Mouse (Mus musculus) MEL (cell line): ENCODE results near the gene Fis1. TPM values are rescaled to one million over a fixed set of nuclear protein-coding genes. Genes with fewer than 3 reads are reported as not detected.

Experiments used
- DNase-seq: peaks from one replicate; pipeline ENCODE4 v3.0.0; 2011; ENCODE audit warnings: low read depth, low spot score
- H3K27ac ChIP-seq: 2 replicates; pipeline ENCODE4 v1.5.1; 2012; ENCODE audit warnings: low read depth, mild to moderate bottlenecking, control low read depth, low read length, moderate library complexity; ENCODE audit not compliant: control insufficient read depth
- H3K27me3 ChIP-seq, 2 experiments: fragments of 150-350 bp in 1 of 2; sonication (generic) in 1 of 2; 2 replicates each; pipeline ENCODE4 v1.6.1; 2012; ENCODE audit warnings: low read length in 2 of 2, mild to moderate bottlenecking in 2 of 2, improper control_type of control experiment in 1 of 2, moderate library complexity in 1 of 2; ENCODE audit not compliant: insufficient read depth in 2 of 2, control insufficient read depth in 1 of 2
- H3K36me3 ChIP-seq, 2 experiments: 2 replicates each; pipeline ENCODE4 v1.6.1; 2012 to 2014; ENCODE audit warnings: low read length in 2 of 2, improper control_type of control experiment in 1 of 2, inconsistent platforms in 1 of 2, mild to moderate bottlenecking in 1 of 2; ENCODE audit not compliant: insufficient read depth in 2 of 2, control insufficient read depth in 1 of 2
- H3K4me1 ChIP-seq, 2 experiments: fragments of 150-350 bp in 1 of 2; sonication (generic) in 1 of 2; 2 replicates each; pipeline ENCODE4 v1.6.1; 2012; ENCODE audit warnings: low read length in 2 of 2, improper control_type of control experiment in 1 of 2, mild to moderate bottlenecking in 1 of 2; ENCODE audit not compliant: insufficient read depth in 2 of 2, control insufficient read depth in 1 of 2
- H3K4me3 ChIP-seq, 2 experiments: fragments of 150-350 bp in 1 of 2; sonication (generic) in 1 of 2; 2 replicates each; pipeline ENCODE4 v1.5.1; 2012; ENCODE audit warnings: low read depth in 2 of 2, low read length in 2 of 2, mild to moderate bottlenecking in 2 of 2, moderate library complexity in 2 of 2, control low read depth in 1 of 2, improper control_type of control experiment in 1 of 2; ENCODE audit not compliant: control insufficient read depth in 1 of 2, insufficient read depth in 1 of 2
- H3K79me2 ChIP-seq: 2 replicates; pipeline ENCODE4 v1.6.1; 2012; ENCODE audit warnings: mild to moderate bottlenecking, low read length, moderate library complexity; ENCODE audit not compliant: control insufficient read depth, poor library complexity, insufficient read depth
- H3K9ac ChIP-seq: 2 replicates; pipeline ENCODE4 v1.6.1; 2012; ENCODE audit warnings: low read depth, mild to moderate bottlenecking, control low read depth, low read length, moderate library complexity; ENCODE audit not compliant: control insufficient read depth, poor library complexity, severe bottlenecking
- H3K9me3 ChIP-seq: fragments of 150-350 bp; sonication (generic); replicated peaks from 2 replicates; pipeline ENCODE4 v1.6.1; 2012; ENCODE audit warnings: mild to moderate bottlenecking, low read length, improper control_type of control experiment, moderate library complexity; ENCODE audit not compliant: insufficient read depth
- BHLHE40 ChIP-seq: IDR thresholded peaks from 2 replicates; pipeline ENCODE4 v1.6.1; 2012; ENCODE audit warnings: low read depth, mild to moderate bottlenecking, inconsistent platforms, low read length, improper control_type of control experiment, borderline replicate concordance
- CHD2 ChIP-seq: IDR thresholded peaks from 2 replicates; pipeline ENCODE4 v1.6.1; 2011; ENCODE audit warnings: low read length, improper control_type of control experiment
- CTCF ChIP-seq, 3 experiments: IDR thresholded peaks in 2 of 3; conservative IDR thresholded peaks in 1 of 3; 2 replicates each; pipeline ENCODE4 v1.5.1; 2011 to 2012; ENCODE audit warnings: low read length in 3 of 3, low read depth in 2 of 3, mild to moderate bottlenecking in 2 of 3, improper control_type of control experiment in 1 of 3, inconsistent platforms in 1 of 3, mixed read lengths in 1 of 3, moderate library complexity in 1 of 3; ENCODE audit not compliant: control insufficient read depth in 1 of 3, insufficient read depth in 1 of 3, poor library complexity in 1 of 3, severe bottlenecking in 1 of 3
- E2F4 ChIP-seq: IDR thresholded peaks from 2 replicates; pipeline ENCODE4 v1.6.1; 2011; ENCODE audit warnings: low read depth, low read length, improper control_type of control experiment, borderline replicate concordance
- EP300 ChIP-seq, 2 experiments: IDR thresholded peaks; 2 replicates each; pipeline ENCODE4 v1.6.1; 2011; ENCODE audit warnings: improper control_type of control experiment in 2 of 2, low read length in 2 of 2, low read depth in 1 of 2, mild to moderate bottlenecking in 1 of 2
- GATA1 ChIP-seq: IDR thresholded peaks from 2 replicates; pipeline ENCODE4 v1.6.1; 2011; ENCODE audit warnings: low read depth, low read length, improper control_type of control experiment
- HCFC1 ChIP-seq: IDR thresholded peaks from 2 replicates; pipeline ENCODE4 v1.6.1; 2012; ENCODE audit warnings: low read depth, mild to moderate bottlenecking, inconsistent platforms, low read length, improper control_type of control experiment, moderate library complexity
- KAT2A ChIP-seq: conservative IDR thresholded peaks from 2 replicates; pipeline ENCODE4 v1.6.1; 2012; ENCODE audit warnings: low read depth, low read length, improper control_type of control experiment, inconsistent platforms
- MAZ ChIP-seq: IDR thresholded peaks from 2 replicates; pipeline ENCODE4 v1.6.1; 2012; ENCODE audit warnings: low read depth, mild to moderate bottlenecking, inconsistent platforms, low read length, improper control_type of control experiment
- MEF2A ChIP-seq: IDR thresholded peaks from 2 replicates; pipeline ENCODE4 v1.6.1; 2014; ENCODE audit warnings: low read depth, mild to moderate bottlenecking, inconsistent platforms, low read length, improper control_type of control experiment; ENCODE audit not compliant: poor library complexity, insufficient replicate concordance, severe bottlenecking; ENCODE audit errors: extremely low read depth
- NRF1 ChIP-seq: IDR thresholded peaks from 2 replicates; pipeline ENCODE4 v1.6.1; 2014; ENCODE audit warnings: low read depth, mild to moderate bottlenecking, inconsistent platforms, low read length, improper control_type of control experiment, moderate library complexity; ENCODE audit not compliant: poor library complexity, insufficient read depth, severe bottlenecking
- POLR2A ChIP-seq, 2 experiments: IDR thresholded peaks; 2 replicates each; pipeline ENCODE4 v1.6.1; 2011 to 2012; ENCODE audit warnings: low read length in 2 of 2, mild to moderate bottlenecking in 2 of 2, control low read depth in 1 of 2, improper control_type of control experiment in 1 of 2, low read depth in 1 of 2, moderate library complexity in 1 of 2; ENCODE audit not compliant: control insufficient read depth in 1 of 2, insufficient read depth in 1 of 2, poor library complexity in 1 of 2
- POLR2AphosphoS5 ChIP-seq: IDR thresholded peaks from 2 replicates; pipeline ENCODE4 v1.6.1; 2012; ENCODE audit warnings: low read depth, borderline replicate concordance, mild to moderate bottlenecking, inconsistent platforms, low read length, moderate library complexity, mixed read lengths
- RAD21 ChIP-seq: IDR thresholded peaks from 2 replicates; pipeline ENCODE4 v1.6.1; 2011; ENCODE audit warnings: mild to moderate bottlenecking, low read depth, low read length, improper control_type of control experiment
- SMC3 ChIP-seq: IDR thresholded peaks from 2 replicates; pipeline ENCODE4 v1.6.1; 2011; ENCODE audit warnings: low read depth, low read length, improper control_type of control experiment
- TBP ChIP-seq: IDR thresholded peaks from 2 replicates; pipeline ENCODE4 v1.8.0; 2011; ENCODE audit warnings: low read depth, low read length, improper control_type of control experiment
- TCF12 ChIP-seq: IDR thresholded peaks from 2 replicates; pipeline ENCODE4 v1.6.1; 2014; ENCODE audit warnings: low read depth, mild to moderate bottlenecking, inconsistent platforms, low read length, improper control_type of control experiment, moderate library complexity
- USF2 ChIP-seq, 2 experiments: IDR thresholded peaks; 2 replicates each; pipeline ENCODE4 v1.6.1; 2011 to 2012; ENCODE audit warnings: improper control_type of control experiment in 2 of 2, low read length in 2 of 2, borderline replicate concordance in 1 of 2, inconsistent platforms in 1 of 2, low read depth in 1 of 2, mild to moderate bottlenecking in 1 of 2; ENCODE audit not compliant: insufficient read depth in 1 of 2
- ZC3H11A ChIP-seq: IDR thresholded peaks from 2 replicates; pipeline ENCODE4 v1.6.1; 2012; ENCODE audit warnings: low read depth, mild to moderate bottlenecking, inconsistent platforms, low read length, improper control_type of control experiment
- ZKSCAN1 ChIP-seq: IDR thresholded peaks from 2 replicates; pipeline ENCODE4 v1.6.1; 2012; ENCODE audit warnings: low read depth, mild to moderate bottlenecking, inconsistent platforms, low read length, improper control_type of control experiment, moderate library complexity
- ZMIZ1 ChIP-seq: IDR thresholded peaks from 2 replicates; pipeline ENCODE4 v1.6.1; 2012; ENCODE audit warnings: low read depth, mild to moderate bottlenecking, inconsistent platforms, low read length, improper control_type of control experiment, moderate library complexity
- ZNF384 ChIP-seq: IDR thresholded peaks from 2 replicates; pipeline ENCODE4 v1.6.1; 2012; ENCODE audit warnings: low read depth, mild to moderate bottlenecking, inconsistent platforms, low read length, improper control_type of control experiment
- polyA plus RNA-seq, 2 experiments: library from polyadenylated mRNA; stranded (reverse) in 1 of 2; unstranded in 1 of 2; fragments of >175 nt in 1 of 2; fragments of >200 nt in 1 of 2; gene quantifications; 2 replicates each; pipeline versions ENCODE4 v1.2.1 to v1.2.4; 2012; ENCODE audit warnings: low replicate concordance in 2 of 2, low read depth in 1 of 2; ENCODE audit not compliant: insufficient read length in 2 of 2, insufficient read depth in 1 of 2, missing spikeins in 1 of 2
- total RNA-seq: library from RNA; depleted of rRNA; stranded (reverse); fragments of 300-350 nt; gene quantifications from 2 replicates; pipeline ENCODE4 v1.2.3, GENCODE M21; 2012

Gene Fis1
- total and polyA plus RNA-seq, 3 experiments: 164 to 184 TPM; not detected in 1

GRCm38 (mm10) chr5:136966861-136967455, 13.9 kb downstream of the Fis1 start:
- Histone ChIP-seq H3K79me2 (peaks cover 9% of the 10 kb centered on the region), H3K4me1 (peaks cover 3 to 20% of the 10 kb centered on the region in 2 experiments; a peak in 3 of 4 replicates), H3K9me3 (no peaks in the 10 kb centered on the region), H3K36me3 (peaks cover 0 to 26% of the 10 kb centered on the region in 2 experiments; a peak in 3 of 4 replicates), H3K4me3 (no peak overlapping the region), H3K27me3 (no peaks in the 10 kb centered on the region), H3K27ac (no peak overlapping the region), H3K9ac (no peak overlapping the region)
- TF ChIP-seq MEF2A (no peak), CTCF (IDR thresholded peaks at IDR 0.05 in 2 of 3, conservative IDR thresholded peaks at IDR 0.05 in 1 of 3; ENCODE audit: control insufficient read depth in 1 of 3, insufficient read depth in 1 of 3, low read depth in 2 of 3, low read length in 3 of 3, poor library complexity in 1 of 3, severe bottlenecking in 1 of 3) (no peak), KAT2A (no peak), EP300 (IDR thresholded peaks at IDR 0.05; ENCODE audit: low read depth in 1 of 2, low read length in 2 of 2) (no peak), E2F4 (no peak), TBP (no peak), BHLHE40 (no peak), ZNF384 (no peak), HCFC1 (no peak), POLR2A (IDR thresholded peaks at IDR 0.05; ENCODE audit: control insufficient read depth in 1 of 2, insufficient read depth in 1 of 2, low read depth in 1 of 2, low read length in 2 of 2, poor library complexity in 1 of 2) (no peak), ZKSCAN1 (no peak), CHD2 (no peak), GATA1 (no peak), SMC3 (no peak), TCF12 (no peak), ZC3H11A (no peak), NRF1 (no peak)
- no peak for DNase-seq

GRCm38 (mm10) chr5:136967592-136967991, 14.5 kb downstream of the Fis1 start:
- Histone ChIP-seq H3K27me3 (no peaks in the 10 kb centered on the region), H3K79me2 (peaks cover 4% of the 10 kb centered on the region; the same call in 1 of the 2 replicates), H3K9ac (no peak overlapping the region), H3K36me3 (peaks cover 0 to 26% of the 10 kb centered on the region in 2 experiments; a peak in 3 of 4 replicates), H3K27ac (no peak overlapping the region), H3K9me3 (no peaks in the 10 kb centered on the region), H3K4me1 (peaks cover 3 to 20% of the 10 kb centered on the region in 2 experiments; a peak in 3 of 4 replicates), H3K4me3 (no peak overlapping the region)
- TF ChIP-seq MAZ (no peak), USF2 (IDR thresholded peaks at IDR 0.05; ENCODE audit: borderline replicate concordance in 1 of 2, insufficient read depth in 1 of 2, low read depth in 1 of 2, low read length in 2 of 2) (no peak), POLR2A (IDR thresholded peaks at IDR 0.05; ENCODE audit: control insufficient read depth in 1 of 2, insufficient read depth in 1 of 2, low read depth in 1 of 2, low read length in 2 of 2, poor library complexity in 1 of 2) (no peak), ZMIZ1 (no peak), RAD21 (no peak), KAT2A (no peak), POLR2AphosphoS5 (no peak), TCF12 (no peak), CHD2 (no peak)
- DNase-seq: no peak
